In the genomic region with DNA sequence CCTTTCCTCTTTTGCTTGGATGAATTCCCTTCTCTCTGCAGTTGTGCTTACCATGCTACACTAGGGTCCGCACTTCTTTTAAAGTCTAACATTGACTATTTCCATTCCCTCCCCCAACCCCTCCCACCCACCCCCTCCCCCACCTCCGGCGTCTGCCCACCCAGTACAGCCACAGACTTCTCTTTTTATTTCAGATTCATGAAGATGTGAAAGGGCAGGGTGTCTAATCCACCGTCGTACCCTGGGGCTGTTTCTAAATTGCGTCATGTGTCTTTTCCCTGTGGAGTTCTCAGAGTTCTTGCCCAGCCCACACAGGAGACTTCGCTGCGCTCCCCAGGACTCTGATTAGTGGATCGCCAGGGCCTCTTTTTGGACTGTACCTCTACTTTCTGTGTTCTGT, we compare ENCODE assay signal across 21 mouse cellular contexts. TPM values are rescaled to one million over a fixed set of nuclear protein-coding genes. Genes with fewer than 3 reads are reported as not detected.
"Had no signal": no experiment of that assay in that cellular context is flagged by ENCODE, and none has a peak within 500 bp of the region (broad histone marks: within the 10 kb centered on the region; RNA-seq: fewer than 3 reads in every experiment).

No protein-coding gene starts in this region.

- ATAC-seq: liver, postnatal 0 days; lung, postnatal 0 days; midbrain, embryonic 15.5 days had no signal

- H3K9ac ChIP-seq: liver, postnatal 0 days; lung, embryonic 15.5 days; midbrain, embryonic 12.5 days; midbrain, embryonic 15.5 days; neural tube, embryonic 12.5 days; stomach, embryonic 15.5 days had no signal

- H3K4me3 ChIP-seq: lung, embryonic 15.5 days; megakaryocyte, embryonic 14.5 days; midbrain, embryonic 12.5 days; midbrain, embryonic 15.5 days; neural tube, embryonic 12.5 days; stomach, embryonic 15.5 days had no signal

- H3K4me1 ChIP-seq: lung, embryonic 15.5 days; midbrain, embryonic 12.5 days; midbrain, embryonic 15.5 days; neural tube, embryonic 12.5 days; stomach, embryonic 15.5 days had no signal

- DNase-seq: liver, postnatal 0 days; lung, adult 2 months; lung, postnatal 14 days; lung, postnatal 36 days; right cerebral cortex, postnatal 14 days; thymus, adult 2 months; thymus, postnatal 25 days; thymus, postnatal 4 days had no signal

- H3K4me2 ChIP-seq: lung, embryonic 15.5 days; midbrain, embryonic 12.5 days; midbrain, embryonic 15.5 days; neural tube, embryonic 12.5 days; stomach, embryonic 15.5 days had no signal

- H3K27ac ChIP-seq: lung, embryonic 15.5 days; macrophage; midbrain, embryonic 12.5 days; midbrain, embryonic 15.5 days; neural tube, embryonic 12.5 days; stomach, embryonic 15.5 days; stomach, postnatal 0 days had no signal

- H3K27me3 ChIP-seq: lung, embryonic 15.5 days; midbrain, embryonic 12.5 days; midbrain, embryonic 15.5 days; neural tube, embryonic 12.5 days; stomach, embryonic 15.5 days had no signal

- H3K9me3 ChIP-seq: lung, embryonic 15.5 days; midbrain, embryonic 12.5 days; midbrain, embryonic 15.5 days; neural tube, embryonic 12.5 days; stomach, embryonic 15.5 days had no signal

- H3K36me3 ChIP-seq: lung, embryonic 15.5 days; midbrain, embryonic 12.5 days; midbrain, embryonic 15.5 days; neural tube, embryonic 12.5 days; stomach, embryonic 15.5 days had no signal

RNA-seq across cellular contexts. Expression of gene Gm20721, which starts 46.0 kb away (rescaled TPM):
- total RNA-seq: midbrain, postnatal 0 days had no signal
- polyA plus RNA-seq: lung, adult 2 months; testis, adult 2 months; urinary bladder, adult 2 months had no signal

RNA-seq across cellular contexts. Expression of gene Tubb1, which starts 57.9 kb away (rescaled TPM):
- total RNA-seq: megakaryocyte progenitor cell, adult 5-6 weeks had no signal
